Mouse (Mus musculus) liver, postnatal 0 days (tissue): ENCODE results near the gene Mfsd4b3. TPM values are rescaled to one million over a fixed set of nuclear protein-coding genes. Genes with fewer than 3 reads are reported as not detected.

ENCODE experiments used
- ATAC-seq: fragments of 200-750 bp; cut with Nextera tagmentation; 2 replicates; pipeline ENCODE4 v1.8.0; 2017; ENCODE audit warnings: mild to moderate bottlenecking, moderate library complexity
- DNase-seq: peaks from one replicate; pipeline ENCODE4 v3.0.0-alpha.2; 2016
- H3K27ac ChIP-seq: fragments of 300-500 bp; sonication (generic); 2 replicates; pipeline ENCODE4 v1.5.1; 2014; ENCODE audit warnings: antibody characterized with exemption, moderate library complexity, mild to moderate bottlenecking, low read depth
- H3K27me3 ChIP-seq: fragments of 300-500 bp; sonication (generic); 2 replicates; pipeline ENCODE4 v1.6.1; 2014; ENCODE audit warnings: low read length, control low read depth, mixed read lengths; ENCODE audit not compliant: insufficient read depth
- H3K36me3 ChIP-seq: fragments of 300-500 bp; sonication (generic); replicated peaks from 2 replicates; pipeline ENCODE4 v1.6.1; 2014; ENCODE audit warnings: mild to moderate bottlenecking, control low read depth, low read length, moderate library complexity, mixed read lengths; ENCODE audit not compliant: insufficient read depth
- H3K4me1 ChIP-seq: fragments of 300-500 bp; sonication (generic); 2 replicates; pipeline ENCODE4 v1.6.1; 2014; ENCODE audit warnings: antibody characterized with exemption, mild to moderate bottlenecking, control low read depth; ENCODE audit not compliant: insufficient read depth
- H3K4me2 ChIP-seq: fragments of 300-500 bp; sonication (generic); 2 replicates; pipeline ENCODE4 v1.6.1; 2014; ENCODE audit warnings: low read depth, mild to moderate bottlenecking, low read length, moderate library complexity, mixed read lengths
- H3K4me3 ChIP-seq: fragments of 300-500 bp; sonication (generic); 2 replicates; pipeline ENCODE4 v1.5.1; 2014; ENCODE audit warnings: low read depth, low read length
- H3K9ac ChIP-seq: fragments of 300-500 bp; sonication (generic); replicated peaks from 2 replicates; pipeline ENCODE4 v1.6.1; 2014; ENCODE audit warnings: mild to moderate bottlenecking, moderate library complexity
- H3K9me3 ChIP-seq: fragments of 300-500 bp; sonication (generic); 2 replicates; pipeline ENCODE4 v1.6.1; 2016; ENCODE audit warnings: mild to moderate bottlenecking, control low read depth, low read length, mixed read lengths
- CTCF ChIP-seq: sonication (generic); IDR thresholded peaks from 2 replicates; pipeline ENCODE4 v1.5.1; 2016; ENCODE audit warnings: antibody characterized with exemption, low read depth
- EP300 ChIP-seq: IDR thresholded peaks from 2 replicates; pipeline ENCODE4 v1.6.1; 2016; ENCODE audit warnings: antibody characterized with exemption, low read depth, mild to moderate bottlenecking
- WGBS: fragments of 180-500 bp; shearing (Covaris S2); extraction: QIAGEN DNeasy Blood & Tissue Kit; methylation state at CpG from one replicate; pipeline ENCODE4 v1.1.7; 2014; ENCODE audit not compliant: insufficient replicate concordance; 5-methylcytosine and 5-hydroxymethylcytosine counted together
- polyA plus RNA-seq: library from polyadenylated mRNA; unstranded; fragments of >200 nt; fragmentation: Nextera tagmentation; extraction: Ambion mirVana; gene quantifications from 2 replicates; pipeline ENCODE4 v1.2.1, GENCODE M21; 2015

Mfsd4b3 gene
- polyA plus RNA-seq, 1 experiment from 2014 or later = 5.5 TPM

- no peak overlapping the region for H3K27ac ChIP-seq
- no peak overlapping the region for H3K4me3 ChIP-seq
- H3K9ac ChIP-seq = no peak overlapping the region
- TF ChIP-seq CTCF = no peak
- no peak for TF ChIP-seq EP300
- H3K9me3 ChIP-seq = peaks cover 2% of the 10 kb centered on the region; the same call in 1 of the 2 replicates
- H3K27me3 ChIP-seq = no peaks in the 10 kb centered on the region
- no peak overlapping the region for H3K4me2 ChIP-seq
- no peak for ATAC-seq
- no peaks in the 10 kb centered on the region for H3K36me3 ChIP-seq
- no peaks in the 10 kb centered on the region for H3K4me1 ChIP-seq
- DNase-seq = no peak
- 76% methylated on average over 3 of the region's 3 CpGs for WGBS
These were observed 7.6 kb upstream of the Mfsd4b3 start for GRCm38 (mm10) chr10:39967512-39967911.

- no peak for TF ChIP-seq EP300
- no peak for TF ChIP-seq CTCF
- ATAC-seq = no peak
These were observed 2.0 kb upstream of the Mfsd4b3 start for GRCm38 (mm10) chr10:39961906-39962305.

GRCm38 (mm10) chr10:39960441-39960822 lies 479 bp upstream of the Mfsd4b3 start:
- ATAC-seq = peak; percentile 16
- Histone ChIP-seq H3K4me2 (peak overlapping the region; percentile 74; the same call in 1 of the 2 replicates), H3K36me3 (no peaks in the 10 kb centered on the region), H3K4me1 (peaks cover 20% of the 10 kb centered on the region), H3K9ac (no peak overlapping the region), H3K27ac (no peak overlapping the region), H3K9me3 (no peaks in the 10 kb centered on the region), H3K27me3 (no peaks in the 10 kb centered on the region), H3K4me3 (no peak overlapping the region)
- 47% methylated on average over 11 of the region's 11 CpGs for WGBS
- DNase-seq = no peak
- TF ChIP-seq CTCF (no peak), EP300 (no peak)

More at GRCm38 (mm10) chr10:39961906-39962305, 2.0 kb upstream of the Mfsd4b3 start:
- WGBS = 19% methylated on average over 1 of the region's 1 CpGs
- Histone ChIP-seq H3K9ac (no peak overlapping the region), H3K9me3 (no peaks in the 10 kb centered on the region), H3K4me1 (peaks cover 19% of the 10 kb centered on the region), H3K27ac (no peak overlapping the region), H3K4me2 (no peak overlapping the region), H3K36me3 (no peaks in the 10 kb centered on the region), H3K27me3 (no peaks in the 10 kb centered on the region), H3K4me3 (no peak overlapping the region)
- no peak for DNase-seq

- Histone ChIP-seq H3K4me3 (no peak overlapping the region), H3K4me2 (no peak overlapping the region), H3K4me1 (peaks cover 20% of the 10 kb centered on the region), H3K36me3 (no peaks in the 10 kb centered on the region), H3K9me3 (no peaks in the 10 kb centered on the region), H3K9ac (no peak overlapping the region), H3K27me3 (no peaks in the 10 kb centered on the region), H3K27ac (no peak overlapping the region)
- WGBS = 58% methylated on average over 4 of the region's 4 CpGs
- no peak for ATAC-seq
- DNase-seq = no peak
- TF ChIP-seq EP300 (no peak), CTCF (peak; percentile 58)
These were observed 1.7 kb downstream of the Mfsd4b3 start for GRCm38 (mm10) chr10:39958266-39958665.

- H3K27me3 ChIP-seq = no peaks in the 10 kb centered on the region
- peaks cover 20% of the 10 kb centered on the region for H3K4me1 ChIP-seq
- 48% methylated on average over 2 of the region's 2 CpGs for WGBS
- H3K9me3 ChIP-seq = no peaks in the 10 kb centered on the region
- DNase-seq = no peak
- no peak overlapping the region for H3K27ac ChIP-seq
- H3K36me3 ChIP-seq = no peaks in the 10 kb centered on the region
- peak; percentile 19 for TF ChIP-seq CTCF
- no peak for TF ChIP-seq EP300
- no peak overlapping the region for H3K4me3 ChIP-seq
- no peak overlapping the region for H3K4me2 ChIP-seq
- ATAC-seq = no peak
- H3K9ac ChIP-seq = no peak overlapping the region
These were observed 3.5 kb downstream of the Mfsd4b3 start for GRCm38 (mm10) chr10:39956340-39956878.

- TF ChIP-seq EP300 (no peak), CTCF (no peak)
- no peak overlapping the region for H3K4me2 ChIP-seq
- H3K4me1 ChIP-seq = peaks cover 17% of the 10 kb centered on the region
- no peak for DNase-seq
- no peak overlapping the region for H3K9ac ChIP-seq
- no peak overlapping the region for H3K27ac ChIP-seq
- ATAC-seq = no peak
- no peaks in the 10 kb centered on the region for H3K9me3 ChIP-seq
- 78% methylated on average over 2 of the region's 2 CpGs for WGBS
- no peaks in the 10 kb centered on the region for H3K36me3 ChIP-seq
- H3K4me3 ChIP-seq = no peak overlapping the region
- no peaks in the 10 kb centered on the region for H3K27me3 ChIP-seq
These were observed 4.8 kb downstream of the Mfsd4b3 start for GRCm38 (mm10) chr10:39955163-39955562.
